Mouse (Mus musculus): Measurements from ENCODE around the gene Tmem29.
"Not testable (repeated sequence)": the region's sequence is repeated elsewhere in the genome, so short reads cannot be mapped to it uniquely, and the experiment has no call there.

Tmem29 gene

GRCm38 (mm10) chrX:150458766-150459350 is at the start of gene Tmem29:
Gene Tmem29 (minus strand): TSS chrX:150459154.
- DNase-seq = peak; percentile 67 to 76

DNA sequence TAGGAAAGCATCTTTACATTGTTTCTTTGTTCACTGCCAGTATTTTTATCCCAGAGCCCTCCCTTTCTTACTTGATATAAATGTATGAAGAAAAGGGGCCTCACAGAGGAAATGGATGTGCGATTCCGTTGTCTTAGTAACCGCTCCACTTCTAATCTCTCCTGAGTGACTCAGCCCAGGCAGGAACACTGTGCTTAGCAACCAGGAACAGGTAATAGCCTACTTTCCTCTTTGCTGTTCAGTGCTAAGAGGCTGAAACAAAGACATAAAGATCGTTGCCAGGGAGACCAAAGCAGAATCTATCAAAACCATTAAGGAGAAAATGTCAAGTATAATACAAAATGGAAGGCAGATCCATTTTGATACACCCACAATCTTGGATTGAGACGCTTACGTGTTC is 49.7 kb upstream of the Tmem29 start:
- DNase-seq = no peak

- not testable (repeated sequence) for DNase-seq
These were observed 28.9 kb upstream of the Tmem29 start for GRCm38 (mm10) chrX:150487811-150488210.

DNA sequence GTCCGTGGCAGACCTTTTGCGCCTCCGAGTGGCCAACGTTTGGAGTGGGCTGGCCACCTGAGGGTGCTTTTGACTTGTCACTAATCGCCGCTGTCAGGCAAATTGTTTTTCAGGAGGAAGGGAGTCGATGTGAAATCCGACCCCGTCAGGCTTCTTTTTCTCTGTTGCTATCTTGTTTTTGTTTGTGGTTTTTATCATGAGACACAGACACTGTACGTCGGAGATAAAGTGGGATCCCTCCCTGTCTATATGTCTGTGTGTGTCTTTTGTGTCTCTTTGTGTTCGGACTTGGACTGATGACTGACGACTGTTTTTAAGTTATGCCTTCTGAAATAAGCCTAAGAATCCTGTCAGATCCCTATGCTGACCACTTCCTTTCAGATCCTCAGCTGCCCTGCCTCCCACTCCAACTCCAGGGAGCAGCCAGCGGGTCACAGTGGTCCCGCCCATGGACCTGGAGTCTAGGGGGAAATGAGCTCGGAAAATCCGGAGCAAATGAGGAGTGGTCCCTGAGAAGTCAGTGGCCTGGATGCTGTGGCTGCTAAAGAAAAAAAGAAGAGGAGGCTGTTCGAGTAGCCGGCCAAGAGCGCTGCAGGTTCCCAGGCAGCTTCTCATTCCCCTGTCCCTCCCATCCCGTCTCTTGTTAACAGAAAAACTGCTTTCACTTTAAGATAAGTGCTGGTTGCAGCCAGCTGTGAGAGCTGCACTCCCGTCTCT is 27.5 kb upstream of the Tmem29 start:
- not testable (repeated sequence) for DNase-seq

DNA sequence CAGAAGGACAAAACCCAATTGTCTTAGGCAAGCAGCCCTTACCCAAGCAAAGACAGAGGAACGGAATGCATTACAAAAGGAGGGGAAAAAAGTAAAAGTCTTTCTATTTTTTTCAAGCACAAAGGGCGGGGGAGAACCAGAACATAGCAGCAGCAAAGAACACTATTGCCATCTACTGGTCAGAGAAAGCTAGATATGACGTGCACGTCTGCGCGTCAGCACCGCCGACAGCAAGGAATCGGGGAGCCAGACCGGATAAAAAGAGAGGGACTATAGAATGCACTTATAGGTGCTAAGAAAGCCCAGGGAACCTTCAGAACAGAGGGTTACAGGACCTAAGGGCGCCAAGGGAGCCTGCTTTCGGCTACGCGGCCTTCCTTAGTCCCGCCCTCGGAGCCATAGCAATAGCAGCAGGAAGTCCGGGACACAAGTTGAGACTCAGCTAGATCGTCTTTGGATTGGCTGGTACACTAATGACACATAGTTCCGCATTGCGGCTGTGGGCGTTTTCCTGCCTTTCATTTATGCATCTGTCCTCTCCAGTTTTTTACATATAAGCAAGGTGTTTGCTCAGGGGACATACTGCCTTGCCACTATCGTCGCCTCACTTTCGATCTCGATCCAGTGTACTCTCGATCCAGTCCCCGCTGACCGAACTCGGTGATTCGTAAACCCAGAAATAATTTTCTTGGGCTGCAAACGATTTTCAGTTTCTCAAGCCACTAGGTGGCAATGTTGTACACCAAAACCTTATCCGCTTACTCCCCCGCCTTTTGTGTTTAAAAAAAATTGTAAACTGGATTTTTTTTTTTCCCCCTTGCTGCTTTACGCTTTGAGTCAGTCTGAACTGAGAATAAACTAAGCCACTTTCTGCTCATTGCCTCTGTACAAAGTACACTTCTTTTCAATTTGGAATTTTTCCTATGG is 19.2 kb upstream of the Tmem29 start:
- peak; percentile 65 to 75 for DNase-seq

DNA sequence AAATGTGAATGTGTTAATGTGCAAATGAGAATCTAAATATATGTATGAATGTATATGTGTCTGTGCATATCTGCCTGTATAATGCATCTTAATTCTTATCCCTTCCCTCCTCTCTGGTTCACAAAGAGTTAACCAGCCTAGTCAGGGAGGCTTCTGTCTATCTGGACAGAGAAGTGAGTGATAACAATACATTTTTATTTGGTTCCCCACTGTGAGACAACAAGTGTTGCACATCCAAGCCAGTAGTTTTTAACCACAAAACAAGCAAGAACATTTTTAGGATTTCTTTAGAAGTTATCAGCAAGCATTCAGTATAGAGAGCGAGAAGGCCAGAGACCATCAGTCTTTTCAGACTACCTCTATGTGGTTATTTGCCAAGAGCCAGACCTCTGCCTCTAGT is 12.5 kb upstream of the Tmem29 start:
- DNase-seq = no peak

- DNase-seq = no peak
These were observed 9.3 kb upstream of the Tmem29 start for GRCm38 (mm10) chrX:150468266-150468665.

DNA sequence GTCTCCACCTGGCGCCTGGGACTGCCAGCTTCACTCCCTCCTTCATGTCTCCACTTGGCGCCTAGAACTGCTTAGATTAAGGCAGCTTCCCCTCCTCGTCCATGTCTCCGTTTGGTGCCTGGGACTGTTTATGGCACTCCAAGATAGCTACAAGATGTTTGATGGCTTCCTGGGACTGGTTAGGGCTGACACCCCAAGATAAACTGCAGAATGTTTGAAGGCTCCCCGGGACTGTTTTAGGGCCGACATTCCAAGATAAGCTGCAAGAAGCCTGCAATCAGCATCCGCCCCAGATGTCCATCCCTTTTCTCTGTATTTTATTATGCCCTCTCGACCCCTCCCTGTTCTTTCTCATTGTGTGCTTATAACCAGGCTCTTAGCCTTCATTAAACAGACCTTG is 7.9 kb upstream of the Tmem29 start:
- not testable (repeated sequence) for DNase-seq

DNA sequence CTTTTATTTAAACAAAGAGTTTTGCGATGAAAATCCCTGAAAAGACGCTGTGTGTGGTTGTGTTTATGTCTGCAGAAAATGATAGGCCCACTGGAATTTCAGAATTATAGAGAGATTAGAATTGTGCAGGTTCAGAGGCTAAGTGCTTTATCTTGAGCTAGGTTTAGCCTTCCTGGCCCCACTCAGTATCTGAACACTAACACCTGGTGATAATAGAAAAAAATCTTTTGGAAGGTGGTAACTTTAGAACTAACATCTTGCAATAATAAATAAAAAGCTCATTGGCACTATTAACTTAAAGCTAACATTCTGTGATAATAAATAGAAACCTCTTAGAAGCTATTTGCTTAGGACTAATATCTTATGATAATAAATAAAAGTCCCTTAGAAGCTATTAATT is 1.2 kb upstream of the Tmem29 start:
- DNase-seq = no peak

GRCm38 (mm10) chrX:150459411-150459927 is 515 bp upstream of the Tmem29 start:
- no peak for DNase-seq

- DNase-seq = no peak
These were observed 818 bp downstream of the Tmem29 start for GRCm38 (mm10) chrX:150458136-150458535.

- DNase-seq = peak; percentile 39 to 55
These were observed 18.2 kb downstream of the Tmem29 start for GRCm38 (mm10) chrX:150440505-150441338.

DNA sequence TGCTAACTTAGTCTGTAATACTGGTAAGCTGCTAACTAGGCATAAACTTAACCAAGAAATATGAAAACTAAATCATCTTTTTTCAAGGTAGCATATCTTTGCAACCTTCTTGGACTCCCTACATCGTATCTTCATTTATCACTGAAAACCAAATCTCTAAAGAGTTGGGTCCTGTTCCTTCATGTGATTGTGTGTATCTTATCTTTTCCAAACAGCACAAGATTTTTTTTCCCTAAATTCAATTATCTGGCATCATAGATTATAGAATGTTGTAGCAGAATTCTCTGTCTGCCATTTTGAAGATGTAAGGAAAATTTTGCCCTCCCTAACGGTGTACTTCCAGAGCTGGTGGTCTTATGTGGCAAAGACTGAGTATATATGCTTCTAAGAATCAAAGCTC is 22.6 kb downstream of the Tmem29 start:
- no peak for DNase-seq

DNA sequence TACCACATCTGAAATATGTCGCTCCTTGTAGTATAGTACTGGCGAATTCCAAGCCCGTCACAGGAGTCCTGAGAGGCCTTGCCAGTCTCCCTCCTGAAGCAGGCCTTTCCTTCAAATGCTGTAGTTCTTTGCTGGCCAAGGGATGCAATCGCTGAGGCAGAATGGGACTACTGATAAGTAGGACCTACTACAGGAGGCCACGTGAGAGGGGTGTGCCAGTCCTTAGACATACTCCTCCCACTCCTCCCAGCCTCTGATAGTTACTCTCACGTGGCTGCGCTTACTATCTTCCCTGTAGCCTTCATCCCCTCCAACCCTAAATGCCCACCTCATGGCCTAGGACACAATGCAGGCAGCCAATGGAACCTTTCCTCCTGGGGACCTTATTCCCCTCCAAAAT is 23.6 kb downstream of the Tmem29 start:
- no peak for DNase-seq

DNA sequence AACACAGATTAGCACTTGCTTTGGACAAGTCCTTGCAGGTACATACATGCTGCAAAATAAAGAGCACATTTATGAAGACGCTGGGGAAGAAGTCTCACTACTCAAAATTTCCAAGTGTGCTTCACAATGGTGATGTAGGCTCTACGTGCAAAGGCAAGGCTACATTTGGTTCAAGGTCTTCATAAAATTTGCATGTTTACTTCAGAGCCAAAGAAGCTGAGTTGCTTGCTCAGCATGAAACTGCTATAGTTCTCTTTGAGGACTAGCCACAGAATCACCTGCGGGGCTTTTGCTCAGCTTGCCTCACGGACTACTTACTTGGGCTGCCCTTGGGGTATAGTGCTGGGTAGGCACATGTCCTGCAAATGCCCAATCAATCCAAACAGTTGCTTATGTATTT is 45.4 kb downstream of the Tmem29 start:
- DNase-seq = no peak
